Mouse (Mus musculus): ENCODE data around the gene Lsamp. TPM values are rescaled to one million over a fixed set of nuclear protein-coding genes. Genes with fewer than 3 reads are reported as not detected.
A peak's percentile ranks its signal among the peaks of the same experiment; 100 is the strongest.

Lsamp gene
- polyA plus RNA-seq, 1 experiment from 2014 or later: 11.8 TPM

GRCm38 (mm10) chr16:42149216-42149942, 2165.2 kb downstream of the Lsamp start:
- peaks cover 2% of the 10 kb centered on the region; the same call in 1 of the 2 replicates for H3K27me3 ChIP-seq
- H3K4me3 ChIP-seq: no peak overlapping the region
- WGBS: 39% methylated on average over 6 of the region's 6 CpGs
- ATAC-seq (ENCODE audit: insufficient number of reproducible peaks, insufficient read depth, low FRiP score, low TSS enrichment, low read depth): no peak
- H3K27ac ChIP-seq: no peak overlapping the region
- no peaks in the 10 kb centered on the region for H3K36me3 ChIP-seq
- peaks cover 7% of the 10 kb centered on the region for H3K4me1 ChIP-seq
- H3K4me2 ChIP-seq: no peak overlapping the region
- no peak overlapping the region for H3K9ac ChIP-seq
- no peaks in the 10 kb centered on the region for H3K9me3 ChIP-seq

GRCm38 (mm10) chr16:42152640-42153039, 2168.5 kb downstream of the Lsamp start:
- 25% methylated on average over 8 of the region's 8 CpGs for WGBS
- Histone ChIP-seq H3K4me1 (peaks cover 11% of the 10 kb centered on the region), H3K36me3 (no peaks in the 10 kb centered on the region), H3K9me3 (no peaks in the 10 kb centered on the region), H3K27me3 (no peaks in the 10 kb centered on the region), H3K9ac (no peak overlapping the region), H3K4me2 (peak overlapping the region; percentile 39), H3K4me3 (peak overlapping the region; percentile 6; the same call in 1 of the 2 replicates), H3K27ac (0 out of 2 replicates have a peak overlapping the region, but pooled peaks have one; percentile 28)
- ATAC-seq (ENCODE audit: insufficient number of reproducible peaks, insufficient read depth, low FRiP score, low TSS enrichment, low read depth): no peak

- H3K4me1 ChIP-seq: peaks cover 6% of the 10 kb centered on the region
- H3K9ac ChIP-seq: no peak overlapping the region
- H3K27ac ChIP-seq: no peak overlapping the region
- H3K4me2 ChIP-seq: no peak overlapping the region
- no peaks in the 10 kb centered on the region for H3K9me3 ChIP-seq
- 56% methylated on average over 9 of the region's 9 CpGs for WGBS
- H3K27me3 ChIP-seq: no peaks in the 10 kb centered on the region
- no peaks in the 10 kb centered on the region for H3K36me3 ChIP-seq
- no peak overlapping the region for H3K4me3 ChIP-seq
- ATAC-seq (ENCODE audit: insufficient number of reproducible peaks, insufficient read depth, low FRiP score, low TSS enrichment, low read depth): no peak
Observed at GRCm38 (mm10) chr16:42157816-42158215, 2173.7 kb downstream of the Lsamp start.

- Histone ChIP-seq H3K27ac (no peak overlapping the region), H3K4me3 (no peak overlapping the region), H3K4me1 (no peaks in the 10 kb centered on the region), H3K4me2 (no peak overlapping the region), H3K9ac (no peak overlapping the region), H3K9me3 (no peaks in the 10 kb centered on the region), H3K36me3 (no peaks in the 10 kb centered on the region), H3K27me3 (no peaks in the 10 kb centered on the region; the same call in 1 of the 2 replicates)
- ATAC-seq (ENCODE audit: insufficient number of reproducible peaks, insufficient read depth, low FRiP score, low TSS enrichment, low read depth): no peak
Observed at GRCm38 (mm10) chr16:42164941-42165340, 2180.8 kb downstream of the Lsamp start.

DNA sequence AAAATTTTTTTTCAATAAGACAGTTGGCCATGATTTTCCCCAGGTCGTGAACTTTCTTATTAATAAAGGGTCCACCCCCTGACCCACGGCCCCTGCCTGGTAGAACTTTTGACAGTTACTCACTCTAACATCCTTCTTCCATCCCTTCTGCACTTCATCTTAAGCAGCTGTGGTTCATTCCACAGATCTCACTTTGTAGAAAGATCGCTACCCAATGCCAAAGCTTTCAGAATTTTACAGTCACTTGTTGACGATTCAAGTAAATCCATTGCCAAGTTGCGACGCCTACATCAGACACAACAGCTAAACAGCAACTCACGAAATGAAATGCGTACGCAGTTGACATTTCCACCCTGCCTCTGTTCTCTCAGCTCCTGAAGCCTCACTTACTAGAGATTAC, 2184.1 kb downstream of the Lsamp start:
- Histone ChIP-seq H3K4me3 (no peak overlapping the region), H3K4me1 (no peaks in the 10 kb centered on the region), H3K4me2 (no peak overlapping the region), H3K36me3 (no peaks in the 10 kb centered on the region), H3K27ac (no peak overlapping the region), H3K27me3 (no peaks in the 10 kb centered on the region; the same call in 1 of the 2 replicates), H3K9ac (no peak overlapping the region), H3K9me3 (no peaks in the 10 kb centered on the region)
- ATAC-seq (ENCODE audit: insufficient number of reproducible peaks, insufficient read depth, low FRiP score, low TSS enrichment, low read depth): no peak
- WGBS: 89% methylated on average over 9 of the region's 9 CpGs

DNA sequence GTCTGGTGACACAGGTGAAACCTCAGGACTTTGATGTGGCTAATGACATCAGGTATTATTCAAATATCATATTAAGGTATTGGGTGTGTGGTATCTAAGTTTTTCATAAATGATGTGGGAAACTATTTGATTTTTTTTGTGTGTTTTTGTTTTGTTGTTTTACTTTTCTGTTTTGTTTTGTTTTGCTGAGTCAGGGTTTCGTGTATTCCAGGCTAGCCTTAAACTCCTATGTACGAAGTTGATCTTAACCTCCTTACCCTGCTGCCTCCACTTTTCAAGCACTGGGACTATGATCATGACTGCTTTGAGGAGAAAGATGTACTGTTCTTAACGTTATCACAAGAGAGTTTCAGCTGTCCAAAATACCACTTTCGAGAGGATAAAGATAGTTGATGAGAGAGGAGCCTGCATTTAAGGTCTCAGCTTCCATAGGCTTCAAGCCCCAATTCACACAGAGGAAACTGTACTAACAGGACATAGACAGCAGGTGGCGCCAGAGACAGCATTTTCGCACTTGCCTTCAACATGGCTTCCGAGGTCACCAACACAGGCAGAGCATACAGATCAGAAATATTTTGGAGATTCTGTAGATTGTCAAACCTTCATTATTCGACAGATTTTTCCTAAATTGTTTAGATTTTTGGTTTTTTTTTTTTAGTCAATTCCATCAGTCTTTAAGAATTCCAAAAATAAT, 2185.4 kb downstream of the Lsamp start:
- Histone ChIP-seq H3K4me3 (no peak overlapping the region), H3K4me2 (no peak overlapping the region), H3K4me1 (no peaks in the 10 kb centered on the region), H3K9me3 (no peaks in the 10 kb centered on the region), H3K36me3 (no peaks in the 10 kb centered on the region), H3K27ac (no peak overlapping the region), H3K27me3 (no peaks in the 10 kb centered on the region; the same call in 1 of the 2 replicates), H3K9ac (no peak overlapping the region)
- no peak for ATAC-seq (ENCODE audit: insufficient number of reproducible peaks, insufficient read depth, low FRiP score, low TSS enrichment, low read depth)
- 25% methylated on average over 8 of the region's 8 CpGs for WGBS

DNA sequence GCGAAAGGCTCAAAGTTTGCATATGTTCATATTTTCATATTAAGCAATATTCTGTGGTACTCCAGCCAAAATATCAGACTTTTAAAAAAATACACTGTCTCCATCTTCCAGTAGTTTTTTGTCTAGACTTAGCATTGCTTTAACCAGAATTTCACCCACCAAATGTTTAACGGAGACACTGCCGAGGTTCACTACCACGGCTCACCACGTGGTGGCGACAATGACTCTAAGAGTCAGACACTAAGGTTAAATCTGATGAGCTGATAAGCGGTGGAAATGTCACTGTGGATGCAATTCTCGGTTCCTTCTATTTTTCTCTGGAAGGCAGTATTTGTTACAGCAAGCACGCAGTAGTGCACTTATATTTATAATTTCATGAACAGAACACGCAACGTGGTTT, 2188.3 kb downstream of the Lsamp start:
- Histone ChIP-seq H3K27ac (no peak overlapping the region), H3K4me3 (no peak overlapping the region), H3K9ac (no peak overlapping the region), H3K27me3 (no peaks in the 10 kb centered on the region; the same call in 1 of the 2 replicates), H3K36me3 (no peaks in the 10 kb centered on the region), H3K4me1 (no peaks in the 10 kb centered on the region), H3K9me3 (no peaks in the 10 kb centered on the region), H3K4me2 (no peak overlapping the region)
- ATAC-seq (ENCODE audit: insufficient number of reproducible peaks, insufficient read depth, low FRiP score, low TSS enrichment, low read depth): no peak
- 24% methylated on average over 11 of the region's 11 CpGs for WGBS

- Histone ChIP-seq H3K4me3 (no peak overlapping the region), H3K27ac (no peak overlapping the region), H3K36me3 (no peaks in the 10 kb centered on the region), H3K9ac (no peak overlapping the region), H3K9me3 (no peaks in the 10 kb centered on the region), H3K4me2 (no peak overlapping the region), H3K4me1 (peaks cover 3% of the 10 kb centered on the region; the same call in 1 of the 2 replicates), H3K27me3 (no peaks in the 10 kb centered on the region)
- 85% methylated on average over 3 of the region's 3 CpGs for WGBS
- ATAC-seq (ENCODE audit: insufficient number of reproducible peaks, insufficient read depth, low FRiP score, low TSS enrichment, low read depth): no peak
Observed at GRCm38 (mm10) chr16:42178866-42179265, 2194.7 kb downstream of the Lsamp start.

- Histone ChIP-seq H3K4me2 (no peak overlapping the region), H3K27me3 (no peaks in the 10 kb centered on the region), H3K4me3 (no peak overlapping the region), H3K9me3 (no peaks in the 10 kb centered on the region), H3K9ac (no peak overlapping the region), H3K4me1 (peaks cover 3% of the 10 kb centered on the region; the same call in 1 of the 2 replicates), H3K27ac (no peak overlapping the region), H3K36me3 (no peaks in the 10 kb centered on the region)
- 78% methylated on average over 6 of the region's 6 CpGs for WGBS
- no peak for ATAC-seq (ENCODE audit: insufficient number of reproducible peaks, insufficient read depth, low FRiP score, low TSS enrichment, low read depth)
Observed at GRCm38 (mm10) chr16:42180025-42180424, 2195.9 kb downstream of the Lsamp start.

GRCm38 (mm10) chr16:42180473-42180872, 2196.3 kb downstream of the Lsamp start:
- Histone ChIP-seq H3K9me3 (no peaks in the 10 kb centered on the region), H3K36me3 (no peaks in the 10 kb centered on the region), H3K4me2 (no peak overlapping the region), H3K4me3 (no peak overlapping the region), H3K27me3 (no peaks in the 10 kb centered on the region), H3K27ac (no peak overlapping the region), H3K4me1 (peaks cover 3% of the 10 kb centered on the region; the same call in 1 of the 2 replicates), H3K9ac (no peak overlapping the region)
- ATAC-seq (ENCODE audit: insufficient number of reproducible peaks, insufficient read depth, low FRiP score, low TSS enrichment, low read depth): no peak
- WGBS: 95% methylated on average over 11 of the region's 11 CpGs

GRCm38 (mm10) chr16:42189431-42190081, 2205.4 kb downstream of the Lsamp start:
- no peak for ATAC-seq (ENCODE audit: insufficient number of reproducible peaks, insufficient read depth, low FRiP score, low TSS enrichment, low read depth)
- H3K4me2 ChIP-seq: peak overlapping the region; percentile 79
- no peaks in the 10 kb centered on the region for H3K27me3 ChIP-seq
- no peaks in the 10 kb centered on the region for H3K9me3 ChIP-seq
- H3K4me3 ChIP-seq: peak overlapping the region; percentile 54
- 28% methylated on average over 14 of the region's 14 CpGs for WGBS
- H3K9ac ChIP-seq: peak overlapping the region; percentile 79
- 0 out of 2 replicates have a peak, but pooled peaks cover 10% of the 10 kb centered on the region for H3K4me1 ChIP-seq
- H3K36me3 ChIP-seq: no peaks in the 10 kb centered on the region
- peak overlapping the region; percentile 97 for H3K27ac ChIP-seq

All from embryonic facial prominence, embryonic 13.5 days (tissue).